Mouse (Mus musculus) heart, embryonic 11.5 days (tissue): Measurements from ENCODE around the gene AC124502.3. TPM values are rescaled to one million over a fixed set of nuclear protein-coding genes. Genes with fewer than 3 reads are reported as not detected.

Experiments
- ATAC-seq: fragments of 200-750 bp; cut with Nextera tagmentation; replicated peaks from 2 replicates; pipeline ENCODE4 v1.8.0; 2017; ENCODE audit warnings: moderate library complexity; ENCODE audit not compliant: insufficient number of reproducible peaks, low FRiP score, low TSS enrichment
- H3K27ac ChIP-seq: fragments of 300-500 bp; sonication (generic); 2 replicates; pipeline ENCODE4 v1.5.1; 2014; ENCODE audit warnings: mild to moderate bottlenecking, low read depth, low read length
- H3K27me3 ChIP-seq: fragments of 300-500 bp; sonication (generic); 2 replicates; pipeline ENCODE4 v1.6.1; 2014; ENCODE audit warnings: mild to moderate bottlenecking, low read length, mixed read lengths; ENCODE audit not compliant: control insufficient read depth, insufficient read depth
- H3K36me3 ChIP-seq: fragments of 300-500 bp; sonication (generic); 2 replicates; pipeline ENCODE4 v1.6.1; 2014; ENCODE audit warnings: mild to moderate bottlenecking, low read length, moderate library complexity, mixed read lengths; ENCODE audit not compliant: control insufficient read depth, insufficient read depth
- H3K4me1 ChIP-seq: fragments of 300-500 bp; sonication (generic); 2 replicates; pipeline ENCODE4 v1.6.1; 2014; ENCODE audit warnings: low read length; ENCODE audit not compliant: control insufficient read depth, insufficient read depth
- H3K4me2 ChIP-seq: fragments of 300-500 bp; sonication (generic); 2 replicates; pipeline ENCODE4 v1.6.1; 2014; ENCODE audit warnings: mild to moderate bottlenecking, moderate library complexity
- H3K4me3 ChIP-seq: fragments of 300-500 bp; sonication (generic); 2 replicates; pipeline ENCODE4 v1.5.1; 2014; ENCODE audit warnings: low read depth, low read length
- H3K9ac ChIP-seq: fragments of 300-500 bp; sonication (generic); 2 replicates; pipeline ENCODE4 v1.6.1; 2014; ENCODE audit warnings: mild to moderate bottlenecking, low read depth, low read length, moderate library complexity
- H3K9me3 ChIP-seq: fragments of 300-500 bp; sonication (generic); replicated peaks from 2 replicates; pipeline ENCODE4 v1.6.1; 2016; ENCODE audit warnings: low read length; ENCODE audit not compliant: control insufficient read depth
- WGBS: fragments of 180-500 bp; shearing (Covaris S2); extraction: QIAGEN DNeasy Blood & Tissue Kit; methylation state at CpG from one replicate; pipeline ENCODE4 v1.1.7; 2014; ENCODE audit not compliant: insufficient replicate concordance; 5-methylcytosine and 5-hydroxymethylcytosine counted together
- polyA plus RNA-seq: library from polyadenylated mRNA; unstranded; fragments of >200 nt; fragmentation: Nextera tagmentation; extraction: Ambion mirVana; gene quantifications from 2 replicates; pipeline ENCODE4 v1.2.1, GENCODE M21; 2014

Gene AC124502.3
- polyA plus RNA-seq, 1 experiment from 2014 or later, result 2.0 TPM

- Histone ChIP-seq H3K9ac (peak overlapping the region; percentile 88), H3K4me2 (peak overlapping the region; percentile 95), H3K4me1 (peaks cover 20% of the 10 kb centered on the region), H3K4me3 (peak overlapping the region; percentile 76), H3K9me3 (no peaks in the 10 kb centered on the region), H3K27me3 (no peaks in the 10 kb centered on the region), H3K36me3 (no peaks in the 10 kb centered on the region), H3K27ac (no peak overlapping the region)
- 15% methylated on average over 41 of the region's 41 CpGs for WGBS
- no peak for ATAC-seq
These were observed 817 bp downstream of the AC124502.3 start for GRCm38 (mm10) chr19:5039301-5040114.

- Histone ChIP-seq H3K4me1 (peaks cover 20% of the 10 kb centered on the region), H3K4me3 (peak within 1 kb of the TSS; percentile 93), H3K9me3 (no peaks in the 10 kb centered on the region), H3K27me3 (no peaks in the 10 kb centered on the region), H3K27ac (peak within 1 kb of the TSS; percentile 72), H3K4me2 (peak within 1 kb of the TSS; percentile 95), H3K36me3 (no peaks in the 10 kb centered on the region), H3K9ac (peak within 1 kb of the TSS; percentile 92)
- ATAC-seq, result peak; percentile 60
- 4% methylated on average over 40 of the region's 40 CpGs for WGBS
These were observed 2.3 kb downstream of the AC124502.3 start, which contains the start of gene Brms1 for GRCm38 (mm10) chr19:5040862-5041523. Gene Brms1 (plus strand): TSS chr19:5041354.

GRCm38 (mm10) chr19:5041588-5041987 is 2.9 kb downstream of the AC124502.3 start:
- ATAC-seq, result no peak
- Histone ChIP-seq H3K9ac (peak overlapping the region; percentile 92), H3K4me2 (peak overlapping the region; percentile 95), H3K4me3 (peak overlapping the region; percentile 93), H3K36me3 (no peaks in the 10 kb centered on the region; the same call in 1 of the 2 replicates), H3K27ac (peak overlapping the region; percentile 72), H3K27me3 (no peaks in the 10 kb centered on the region), H3K4me1 (peaks cover 20% of the 10 kb centered on the region), H3K9me3 (no peaks in the 10 kb centered on the region)
- WGBS, result under 1% methylated on average over 16 of the region's 16 CpGs

GRCm38 (mm10) chr19:5045531-5045930 is 6.8 kb downstream of the AC124502.3 start:
- no peaks in the 10 kb centered on the region; the same call in 1 of the 2 replicates for H3K36me3 ChIP-seq
- H3K4me1 ChIP-seq, result peaks cover 15% of the 10 kb centered on the region
- H3K4me2 ChIP-seq, result no peak overlapping the region
- H3K9ac ChIP-seq, result no peak overlapping the region
- no peaks in the 10 kb centered on the region for H3K27me3 ChIP-seq
- no peak overlapping the region for H3K27ac ChIP-seq
- no peaks in the 10 kb centered on the region for H3K9me3 ChIP-seq
- no peak for ATAC-seq
- WGBS, result 70% methylated on average over 4 of the region's 4 CpGs
- no peak overlapping the region for H3K4me3 ChIP-seq

- Histone ChIP-seq H3K27me3 (peaks cover 16% of the 10 kb centered on the region), H3K4me1 (peaks cover 21% of the 10 kb centered on the region), H3K36me3 (no peaks in the 10 kb centered on the region; the same call in 1 of the 2 replicates), H3K9me3 (no peaks in the 10 kb centered on the region), H3K4me2 (no peak overlapping the region), H3K4me3 (no peak overlapping the region), H3K9ac (no peak overlapping the region), H3K27ac (no peak overlapping the region)
- no peak for ATAC-seq
- WGBS, result 84% methylated on average over 14 of the region's 14 CpGs
These were observed 9.7 kb downstream of the AC124502.3 start for GRCm38 (mm10) chr19:5048138-5049056.

GRCm38 (mm10) chr19:5049325-5049724 is 10.6 kb downstream of the AC124502.3 start:
- H3K9ac ChIP-seq, result no peak overlapping the region
- H3K27ac ChIP-seq, result no peak overlapping the region
- no peak for ATAC-seq
- no peak overlapping the region for H3K4me2 ChIP-seq
- no peaks in the 10 kb centered on the region for H3K9me3 ChIP-seq
- peaks cover 21% of the 10 kb centered on the region for H3K4me1 ChIP-seq
- no peaks in the 10 kb centered on the region; the same call in 1 of the 2 replicates for H3K36me3 ChIP-seq
- 75% methylated on average over 6 of the region's 6 CpGs for WGBS
- peaks cover 24% of the 10 kb centered on the region for H3K27me3 ChIP-seq
- no peak overlapping the region for H3K4me3 ChIP-seq

- Histone ChIP-seq H3K36me3 (no peaks in the 10 kb centered on the region; the same call in 1 of the 2 replicates), H3K9ac (peak within 1 kb of the TSS; percentile 23; the same call in 1 of the 2 replicates), H3K27me3 (peaks cover 26% of the 10 kb centered on the region), H3K4me2 (peak within 1 kb of the TSS; percentile 57), H3K4me3 (peak within 1 kb of the TSS; percentile 24), H3K27ac (peak within 1 kb of the TSS; percentile 1; the same call in 1 of the 2 replicates), H3K9me3 (no peaks in the 10 kb centered on the region), H3K4me1 (peaks cover 21% of the 10 kb centered on the region)
- 16% methylated on average over 14 of the region's 14 CpGs for WGBS
- peak; percentile 51 for ATAC-seq
These were observed 11.6 kb downstream of the AC124502.3 start, which contains the start of gene Rin1 for GRCm38 (mm10) chr19:5050047-5050905. Gene Rin1 (plus strand): TSS chr19:5050481.
